22 mouse cellular contexts compared by ENCODE assay signal in genomic region chr4:129266191-129266590, GRCm38 (mm10). TPM values are rescaled to one million over a fixed set of nuclear protein-coding genes. Genes with fewer than 3 reads are reported as not detected.
DNase-seq lines count a peak whose midpoint lies in the region; ATAC-seq and TF ChIP-seq lines count a peak whose summit lies in the region.
"Had no signal": no experiment of that assay in that cellular context is flagged by ENCODE, and none has a peak within 500 bp of the region (broad histone marks: within the 10 kb centered on the region; RNA-seq: fewer than 3 reads in every experiment).

No protein-coding gene starts in this region.

- DNase-seq in liver, embryonic 11.5 days (ENCODE audit: low spot score), result no peak
- DNase-seq in limb, embryonic 10.5 days (ENCODE audit: low spot score), result no peak
- DNase-seq in heart, adult 11 months, result no peak
- no peak for DNase-seq in layer of hippocampus, adult 18-20 months (ENCODE audit: low spot score in 2 of 2)
- DNase-seq in layer of hippocampus, postnatal 14 days (ENCODE audit: low spot score in 2 of 2), result no peak
- DNase-seq: adrenal gland, adult 8-10 months; adrenal gland, postnatal 36 days; cerebellum, adult 11 months; cerebellum, adult 8-10 months; cerebellum, postnatal 25 days; gastrocnemius, postnatal 14 days; heart, postnatal 36 days had no signal

- no peak overlapping the region for H3K27ac ChIP-seq in liver, embryonic 11.5 days (ENCODE audit: low read depth, low read length)
- H3K27ac ChIP-seq in liver, embryonic 12.5 days, result no peak overlapping the region
- peak overlapping the region; percentile 95 for H3K27ac ChIP-seq in bone marrow macrophage, adult 2 months (ENCODE audit: insufficient read depth, low read depth, low read length)
- H3K27ac ChIP-seq in limb, embryonic 10.5 days, result 0 out of 2 replicates have a peak overlapping the region, but pooled peaks have one; percentile 4
- H3K27ac ChIP-seq: embryonic facial prominence, embryonic 15.5 days; forebrain, embryonic 15.5 days; heart, embryonic 13.5 days; hindbrain, embryonic 15.5 days had no signal

- no peak overlapping the region for H3K4me2 ChIP-seq in liver, embryonic 11.5 days
- H3K4me2 ChIP-seq in liver, embryonic 12.5 days, result no peak overlapping the region
- H3K4me2 ChIP-seq: embryonic facial prominence, embryonic 15.5 days; forebrain, embryonic 15.5 days; heart, embryonic 13.5 days; hindbrain, embryonic 15.5 days had no signal

- peak; percentile 30; the same call in 1 of the 2 replicates for ATAC-seq in liver, embryonic 11.5 days (replicated peaks; ENCODE audit: low FRiP score)
- ATAC-seq in liver, embryonic 12.5 days, result no peak
- ATAC-seq: forebrain, embryonic 15.5 days had no signal

- no peak for TF ChIP-seq POLR2A in bone marrow macrophage, adult 2 months (IDR thresholded peaks at IDR 0.05; ENCODE audit: borderline replicate concordance, low read depth, low read length)

- H3K9ac ChIP-seq in liver, embryonic 11.5 days (ENCODE audit: low read depth, low read length), result no peak overlapping the region
- no peak overlapping the region for H3K9ac ChIP-seq in liver, embryonic 12.5 days
- H3K9ac ChIP-seq: embryonic facial prominence, embryonic 15.5 days; forebrain, embryonic 15.5 days; heart, embryonic 13.5 days; hindbrain, embryonic 15.5 days had no signal

- H3K36me3 ChIP-seq in liver, embryonic 11.5 days (ENCODE audit: control insufficient read depth, insufficient read depth, low read length), result no peaks in the 10 kb centered on the region
- H3K36me3 ChIP-seq in liver, embryonic 12.5 days, result no peaks in the 10 kb centered on the region
- no peaks in the 10 kb centered on the region for H3K36me3 ChIP-seq in limb, embryonic 10.5 days
- H3K36me3 ChIP-seq: embryonic facial prominence, embryonic 15.5 days; forebrain, embryonic 15.5 days; G1E; heart, embryonic 13.5 days; hindbrain, embryonic 15.5 days had no signal

- no peak overlapping the region for H3K4me3 ChIP-seq in liver, embryonic 11.5 days (ENCODE audit: low read depth, low read length)
- no peak overlapping the region for H3K4me3 ChIP-seq in liver, embryonic 12.5 days
- no peak overlapping the region for H3K4me3 ChIP-seq in bone marrow macrophage, adult 2 months (ENCODE audit: insufficient read depth, low read length)
- H3K4me3 ChIP-seq in limb, embryonic 10.5 days, result no peak overlapping the region
- H3K4me3 ChIP-seq: embryonic facial prominence, embryonic 15.5 days; erythroblast, embryonic 14.5 days; forebrain, embryonic 15.5 days; heart, embryonic 13.5 days; hindbrain, embryonic 15.5 days had no signal

- whole genome bisulfite sequencing in liver, embryonic 11.5 days, result 78% methylated on average over 4 of the region's 4 CpGs
- WGBS in liver, embryonic 12.5 days (ENCODE audit: insufficient replicate concordance), result 61% methylated on average over 4 of the region's 4 CpGs
- 92% methylated on average over 4 of the region's 4 CpGs for WGBS in limb, embryonic 10.5 days

- no peaks in the 10 kb centered on the region for H3K9me3 ChIP-seq in liver, embryonic 11.5 days (ENCODE audit: control insufficient read depth, low read length)
- no peaks in the 10 kb centered on the region for H3K9me3 ChIP-seq in liver, embryonic 12.5 days (replicated peaks)
- H3K9me3 ChIP-seq in limb, embryonic 10.5 days (replicated peaks), result no peaks in the 10 kb centered on the region
- H3K9me3 ChIP-seq: embryonic facial prominence, embryonic 15.5 days; forebrain, embryonic 15.5 days; G1E; heart, embryonic 13.5 days; hindbrain, embryonic 15.5 days had no signal

- TF ChIP-seq CTCF in bone marrow macrophage, adult 2 months (IDR thresholded peaks at IDR 0.05; ENCODE audit: low read depth, low read length), result no peak

- H3K27me3 ChIP-seq in liver, embryonic 11.5 days (replicated peaks; ENCODE audit: control insufficient read depth, insufficient read depth, low read length), result no peaks in the 10 kb centered on the region; the same call in 1 of the 2 replicates
- H3K27me3 ChIP-seq in liver, embryonic 12.5 days (replicated peaks), result peaks cover 41% of the 10 kb centered on the region; the same call in 1 of the 2 replicates
- no peaks in the 10 kb centered on the region for H3K27me3 ChIP-seq in limb, embryonic 10.5 days (ENCODE audit: low read depth, poor library complexity, severe bottlenecking)
- H3K27me3 ChIP-seq: CH12.LX; embryonic facial prominence, embryonic 15.5 days; forebrain, embryonic 15.5 days; hindbrain, embryonic 15.5 days had no signal

- peaks cover 12% of the 10 kb centered on the region for H3K4me1 ChIP-seq in liver, embryonic 11.5 days (replicated peaks; ENCODE audit: control insufficient read depth, insufficient read depth, low read length)
- H3K4me1 ChIP-seq in liver, embryonic 12.5 days, result peaks cover 34% of the 10 kb centered on the region
- H3K4me1 ChIP-seq in bone marrow macrophage, adult 2 months (ENCODE audit: control insufficient read depth, insufficient read depth, low read length), result peaks cover 73% of the 10 kb centered on the region
- H3K4me1 ChIP-seq in limb, embryonic 10.5 days, result peaks cover 21% of the 10 kb centered on the region
- H3K4me1 ChIP-seq: forebrain, embryonic 15.5 days had no signal

RNA-seq across cellular contexts. Expression of gene C77080, which starts 5.0 kb away (rescaled TPM):
- polyA plus RNA-seq in liver, embryonic 11.5 days (2014; fragmentation: Nextera tagmentation; extraction: Ambion mirVana), result 1.2 and 1.6 TPM in 2 replicates
- 0.72 and 0.92 TPM in 2 replicates for polyA plus RNA-seq in liver, embryonic 12.5 days (2016; fragmentation: Nextera tagmentation; extraction: Ambion mirVana)
- polyA plus RNA-seq in bone marrow macrophage, adult 2 months (2012; ENCODE audit: insufficient read depth, insufficient read length, missing spikeins), result 5.0 and 6.3 TPM in 2 replicates
- 4.0 and 4.1 TPM in 2 replicates for polyA plus RNA-seq in limb, embryonic 10.5 days (2016; fragmentation: Nextera tagmentation; extraction: Ambion mirVana)
- 1 to 10 TPM; 6.4 to 7.5 TPM for total RNA-seq in layer of hippocampus, adult 18-20 months (2021)
- 10 to 100 TPM; 10.7 to 11.7 TPM for total RNA-seq in layer of hippocampus, postnatal 14 days (2021)

RNA-seq across cellular contexts. Expression of gene Sync, which starts 21.2 kb away (rescaled TPM):
- 0.36 and 0.40 TPM in 2 replicates for polyA plus RNA-seq in liver, embryonic 11.5 days (2014; fragmentation: Nextera tagmentation; extraction: Ambion mirVana)
- 0.13 and 0.24 TPM in 2 replicates for polyA plus RNA-seq in liver, embryonic 12.5 days (2016; fragmentation: Nextera tagmentation; extraction: Ambion mirVana)
- polyA plus RNA-seq in bone marrow macrophage, adult 2 months (2012; ENCODE audit: insufficient read depth, insufficient read length, missing spikeins), result not detected in 2 replicates
- polyA plus RNA-seq in limb, embryonic 10.5 days (2016; fragmentation: Nextera tagmentation; extraction: Ambion mirVana), result 0.36 and 0.39 TPM in 2 replicates
- under 1 TPM; 0.99 TPM for total RNA-seq in layer of hippocampus, adult 18-20 months (2021)
- 1 to 10 TPM; 1.2 TPM for total RNA-seq in layer of hippocampus, postnatal 14 days (2021)
- total RNA-seq: CH12.LX; granulocyte monocyte progenitor cell, adult 5-6 weeks had no signal
- polyA plus RNA-seq: erythroblast, embryonic 14.5 days had no signal

Comparison
In these comparisons a context has a peak if more than half of its experiments do, and no peak if none do; other contexts are left out.
1. H3K27ac ChIP-seq: peak in bone marrow macrophage, adult 2 months (single experiment) and limb, embryonic 10.5 days (single experiment); none in liver, embryonic 11.5 days (single experiment) and liver, embryonic 12.5 days (single experiment).